Mouse (Mus musculus) inflammation-experienced regulatory T-cells (primary cell): ENCODE data around the gene Khdc1a. TPM values are rescaled to one million over a fixed set of nuclear protein-coding genes. Genes with fewer than 3 reads are reported as not detected.

ENCODE experiments used
- polyA plus RNA-seq, 2 experiments: library from polyadenylated mRNA; unstranded; fragments of 100-300 nt; shearing (Covaris generic); gene quantifications; one replicate each; pipeline ENCODE4 v1.2.1; 2017

Gene Khdc1a
- polyA plus RNA-seq: 1 to 10 TPM; 1.8 to 1.9 TPM

GRCm38 (mm10) chr1:21349341-21349740 is at the start of gene Khdc1a:
Gene Khdc1a (plus strand): TSS chr1:21349641.

DNA sequence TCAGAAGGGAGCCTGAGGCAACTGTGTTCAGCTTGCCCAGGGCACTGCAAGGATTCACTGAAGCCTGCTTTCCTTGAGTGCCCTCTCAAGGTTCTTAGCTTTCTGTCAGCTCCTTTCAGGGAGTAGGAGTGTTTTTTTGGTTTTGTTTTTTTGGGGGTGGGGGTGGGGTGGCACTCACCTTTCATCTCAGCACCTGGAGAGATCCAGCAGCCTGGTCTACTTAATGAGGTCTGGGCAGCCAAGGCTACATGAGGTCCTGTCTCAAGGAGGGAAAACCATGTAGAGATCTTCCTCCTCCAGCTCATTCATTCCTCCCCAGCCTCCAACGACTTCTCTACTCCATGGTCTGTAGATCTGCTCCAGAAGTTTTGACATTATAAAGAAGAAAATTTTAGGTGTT is 18.6 kb downstream of the Khdc1a start, which contains the start of gene Khdc1c:
Gene Khdc1c, plus strand, starts transcription at position 301 of the 400 bp plus-strand sequence.

DNA sequence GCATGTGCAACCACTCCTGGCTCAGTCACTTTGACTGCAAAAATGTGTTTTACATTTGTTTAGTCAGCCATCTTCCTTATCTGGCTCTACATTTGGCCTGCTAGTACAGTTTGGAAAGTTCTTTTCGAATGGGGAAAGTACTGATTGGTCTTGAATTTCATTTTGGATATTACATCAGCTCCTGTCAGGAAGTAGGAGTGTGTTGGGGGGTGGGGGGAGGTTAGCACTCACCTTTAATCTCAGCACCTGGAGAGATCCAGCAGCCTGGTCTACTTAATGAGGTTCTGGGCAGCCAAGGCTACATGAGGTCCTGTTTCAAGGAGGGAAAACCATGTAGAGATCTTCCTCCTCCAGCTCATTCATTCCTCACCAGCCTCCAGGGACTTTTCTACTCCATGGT is 33.8 kb downstream of the Khdc1a start, which contains the start of gene Khdc1b:
Gene Khdc1b, plus strand, starts transcription at position 301 of the 400 bp plus-strand sequence.

Other genes with a start within 250 kb of the Khdc1a start
- 1 to 10 TPM; 4.3 to 6.1 TPM for gene Tmem14a, start 131.1 kb upstream of the Khdc1a start, polyA plus RNA-seq
- 1 to 10 TPM; 2.3 to 2.9 TPM for gene Gsta3, start 109.1 kb upstream of the Khdc1a start, polyA plus RNA-seq
- gene Khdc1c, start 18.7 kb downstream of the Khdc1a start, polyA plus RNA-seq: not detected
- gene Khdc1b, start 33.9 kb downstream of the Khdc1a start, polyA plus RNA-seq: under 1 TPM; 0.10 to 0.62 TPM